Mouse (Mus musculus) testis, postnatal 10 days (tissue): Measurements from ENCODE around the gene Bub1b.
"Not testable (repeated sequence)": the region's sequence is repeated elsewhere in the genome, so short reads cannot be mapped to it uniquely, and the experiment has no call there.

Experiments used
- DNase-seq: peaks from one replicate; pipeline ENCODE4 v3.0.0; 2021; ENCODE audit warnings: low spot score

Bub1b gene

GRCm38 (mm10) chr2:118618013-118618412 lies 20.0 kb downstream of the Bub1b start:
- DNase-seq, result no peak

- DNase-seq, result no peak
Measured at GRCm38 (mm10) chr2:118620101-118620500, 22.1 kb downstream of the Bub1b start.

- DNase-seq, result no peak
Measured at GRCm38 (mm10) chr2:118620608-118621007, 22.6 kb downstream of the Bub1b start.

DNA sequence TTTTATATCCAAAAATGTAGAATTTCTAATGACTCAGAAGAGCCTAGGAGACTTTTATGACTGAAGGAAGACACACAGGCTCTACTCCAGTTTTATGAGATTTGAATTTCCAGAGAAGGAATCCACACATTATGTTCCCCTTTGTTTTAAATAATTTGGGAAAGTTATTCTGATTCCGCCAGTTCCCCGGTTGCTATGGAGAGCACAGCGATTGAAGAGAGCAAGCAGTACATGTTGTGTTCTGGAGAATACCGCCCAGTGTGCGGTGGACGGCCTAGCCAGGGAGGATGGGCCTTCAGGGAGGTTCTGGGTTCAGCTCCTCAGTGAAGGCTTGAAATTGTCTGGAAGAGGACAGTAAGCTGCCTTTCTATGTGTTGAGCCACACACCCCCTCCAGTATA lies 31.3 kb downstream of the Bub1b start:
- no peak for DNase-seq

DNA sequence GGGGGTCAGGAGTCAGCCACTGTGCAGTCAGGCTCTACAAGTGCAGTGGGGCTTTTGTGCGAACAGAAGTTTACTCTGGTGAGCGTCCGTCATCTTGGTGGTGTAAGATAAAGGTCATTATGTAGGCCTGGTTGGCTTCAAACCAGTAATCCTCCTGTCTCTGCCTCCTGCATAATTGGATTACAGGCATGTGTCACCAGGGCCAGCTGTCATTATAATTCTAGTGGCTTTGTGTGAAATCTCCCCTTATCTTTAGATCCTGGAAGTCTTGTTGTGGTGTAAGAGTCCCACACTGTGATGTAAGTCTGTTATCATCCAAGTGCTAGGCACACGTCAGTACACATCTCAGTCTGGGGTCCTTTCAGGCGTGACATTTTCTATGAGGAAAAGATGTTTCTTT lies 35.4 kb downstream of the Bub1b start:
- no peak for DNase-seq

- no peak for DNase-seq
Measured at GRCm38 (mm10) chr2:118637258-118637657, 39.2 kb downstream of the Bub1b start.

- DNase-seq, result peak; percentile 85
Measured at GRCm38 (mm10) chr2:118637888-118638526, 40.0 kb downstream of the Bub1b start.

- no peak for DNase-seq
Measured at GRCm38 (mm10) chr2:118638686-118639085, 40.7 kb downstream of the Bub1b start.

DNA sequence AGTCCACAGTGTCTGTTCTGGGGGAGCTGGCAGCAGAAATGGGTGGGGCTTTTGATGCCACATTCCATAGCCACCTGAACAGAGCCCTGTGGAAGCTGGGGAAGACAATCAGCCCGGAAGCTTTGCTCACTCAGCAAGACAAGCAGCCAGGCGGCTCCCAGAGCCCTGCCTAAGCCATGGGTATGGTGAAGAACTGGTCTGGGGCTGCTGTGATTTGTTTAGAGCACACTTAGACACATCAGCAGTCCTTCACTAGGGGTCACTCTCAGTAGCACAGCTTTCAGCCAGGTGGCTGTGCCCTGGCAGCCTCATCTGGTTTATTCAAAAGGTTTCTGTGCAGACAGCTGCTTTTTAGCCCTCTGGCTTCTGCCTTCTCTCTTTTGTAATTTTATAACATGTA lies 43.1 kb downstream of the Bub1b start:
- no peak for DNase-seq

GRCm38 (mm10) chr2:118642431-118642830 lies 44.4 kb downstream of the Bub1b start:
- no peak for DNase-seq

- DNase-seq, result no peak
Measured at GRCm38 (mm10) chr2:118642942-118643341, 44.9 kb downstream of the Bub1b start.

- no peak for DNase-seq
Measured at GRCm38 (mm10) chr2:118646665-118647064, 48.7 kb downstream of the Bub1b start.

- not testable (repeated sequence) for DNase-seq
Measured at GRCm38 (mm10) chr2:118650697-118651096, 52.7 kb downstream of the Bub1b start.

DNA sequence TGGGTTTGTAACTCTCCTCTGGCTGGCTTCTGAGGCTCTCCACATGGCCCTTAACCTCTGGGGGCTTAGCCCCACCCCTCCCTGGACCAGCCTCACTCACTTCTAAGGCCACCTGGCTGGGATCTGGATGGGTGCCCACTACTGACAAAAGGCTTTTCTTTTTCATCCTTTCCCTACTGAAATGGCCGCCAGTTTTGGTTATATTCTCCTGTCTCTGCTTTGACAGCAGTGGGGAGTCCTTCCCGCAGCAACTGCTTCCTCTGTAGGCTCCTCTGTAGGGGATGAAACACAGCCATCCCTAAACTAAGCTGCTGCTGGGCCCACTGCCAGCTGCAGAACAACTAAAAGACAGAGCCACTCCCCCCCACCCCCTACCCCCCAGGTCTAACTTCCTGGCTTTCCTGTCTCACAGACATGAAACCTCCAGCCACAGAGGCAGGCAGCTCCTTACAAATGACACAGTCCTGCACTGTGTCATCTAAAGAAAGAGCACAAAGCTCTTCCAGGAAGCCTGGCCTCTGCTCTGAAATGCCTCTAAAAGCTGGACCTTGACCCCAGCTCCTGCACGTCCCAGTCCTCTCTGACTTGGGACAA lies 58.8 kb downstream of the Bub1b start:
- DNase-seq, result no peak

DNA sequence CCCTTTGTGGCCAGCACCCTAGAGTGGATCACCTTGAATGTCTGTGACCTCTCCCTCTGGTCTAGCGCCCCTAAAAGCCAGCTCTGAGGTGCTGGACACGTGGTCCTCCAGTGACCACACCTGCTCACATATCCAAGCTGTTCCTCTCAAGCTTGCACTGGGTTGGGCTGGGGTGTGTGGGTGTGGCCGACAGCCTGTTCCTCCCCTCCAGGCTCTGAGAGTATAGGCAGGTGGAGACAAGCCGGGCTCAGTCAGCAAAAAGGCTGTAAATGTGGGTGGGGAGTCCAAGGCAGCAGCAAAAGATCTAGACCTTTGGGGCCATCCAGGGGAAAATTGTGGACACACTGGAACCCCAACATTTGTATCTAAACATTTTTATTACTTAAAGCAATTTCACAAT lies 60.4 kb downstream of the Bub1b start:
- no peak for DNase-seq

DNA sequence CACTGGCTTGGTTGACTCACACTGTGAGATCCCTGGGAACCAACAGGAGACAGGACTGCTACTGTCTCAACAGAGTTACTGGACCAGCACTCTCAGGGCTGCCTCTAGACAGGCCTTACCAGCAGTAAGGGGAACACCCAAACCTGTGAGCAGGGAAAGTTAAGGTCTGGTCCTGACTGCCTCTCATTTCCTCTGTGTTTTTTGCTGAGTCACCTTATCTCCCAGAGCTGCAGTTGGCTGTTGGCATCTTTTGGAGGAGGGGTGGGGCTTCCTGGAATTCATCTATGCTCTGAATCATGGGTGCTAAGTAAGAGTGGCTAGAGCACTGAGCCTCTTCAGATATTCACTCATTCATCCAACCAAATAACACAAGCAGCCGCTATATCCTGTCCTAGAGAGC lies 61.1 kb downstream of the Bub1b start:
- no peak for DNase-seq

DNA sequence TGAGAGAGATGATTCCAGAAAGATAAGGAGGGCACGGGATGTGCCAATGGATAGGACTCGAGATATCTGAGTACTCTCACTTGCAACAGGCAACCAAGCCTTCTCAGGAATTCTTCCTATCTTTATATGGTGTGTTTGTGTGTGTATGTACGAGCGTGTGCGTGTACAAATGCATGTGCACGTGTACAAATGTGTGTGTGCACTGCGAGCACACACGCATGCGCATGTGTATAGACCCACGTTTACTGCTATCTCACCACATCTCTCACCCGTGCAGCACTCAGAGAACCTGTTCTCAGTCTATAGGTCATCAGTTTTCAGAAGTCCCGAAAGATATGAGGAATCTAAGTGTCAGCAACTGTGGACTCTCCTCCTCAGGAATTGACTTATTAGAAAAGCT lies 61.5 kb downstream of the Bub1b start:
- DNase-seq, result no peak

- DNase-seq, result peak; percentile 71
Measured at GRCm38 (mm10) chr2:118659998-118660452, 62.0 kb downstream of the Bub1b start.

DNA sequence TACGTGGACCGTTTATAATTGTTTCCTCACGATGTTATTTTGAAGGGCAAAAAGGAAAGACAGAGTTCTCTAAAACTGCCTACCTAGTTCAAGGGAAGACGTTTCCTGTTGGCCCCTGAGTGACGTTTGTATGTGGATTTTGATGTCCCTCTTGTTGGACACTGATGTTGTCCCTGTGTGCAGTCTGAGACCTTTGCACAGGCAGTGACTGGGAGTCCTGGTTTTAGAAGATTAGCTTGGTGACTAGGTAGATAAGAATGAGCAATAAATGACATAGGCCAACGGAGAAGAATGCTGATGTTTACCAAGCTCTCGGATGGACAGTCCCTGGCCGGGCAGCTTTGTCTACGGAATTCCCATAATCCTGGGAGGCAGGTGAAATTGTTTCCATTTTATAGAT lies 63.9 kb downstream of the Bub1b start:
- DNase-seq, result no peak

DNA sequence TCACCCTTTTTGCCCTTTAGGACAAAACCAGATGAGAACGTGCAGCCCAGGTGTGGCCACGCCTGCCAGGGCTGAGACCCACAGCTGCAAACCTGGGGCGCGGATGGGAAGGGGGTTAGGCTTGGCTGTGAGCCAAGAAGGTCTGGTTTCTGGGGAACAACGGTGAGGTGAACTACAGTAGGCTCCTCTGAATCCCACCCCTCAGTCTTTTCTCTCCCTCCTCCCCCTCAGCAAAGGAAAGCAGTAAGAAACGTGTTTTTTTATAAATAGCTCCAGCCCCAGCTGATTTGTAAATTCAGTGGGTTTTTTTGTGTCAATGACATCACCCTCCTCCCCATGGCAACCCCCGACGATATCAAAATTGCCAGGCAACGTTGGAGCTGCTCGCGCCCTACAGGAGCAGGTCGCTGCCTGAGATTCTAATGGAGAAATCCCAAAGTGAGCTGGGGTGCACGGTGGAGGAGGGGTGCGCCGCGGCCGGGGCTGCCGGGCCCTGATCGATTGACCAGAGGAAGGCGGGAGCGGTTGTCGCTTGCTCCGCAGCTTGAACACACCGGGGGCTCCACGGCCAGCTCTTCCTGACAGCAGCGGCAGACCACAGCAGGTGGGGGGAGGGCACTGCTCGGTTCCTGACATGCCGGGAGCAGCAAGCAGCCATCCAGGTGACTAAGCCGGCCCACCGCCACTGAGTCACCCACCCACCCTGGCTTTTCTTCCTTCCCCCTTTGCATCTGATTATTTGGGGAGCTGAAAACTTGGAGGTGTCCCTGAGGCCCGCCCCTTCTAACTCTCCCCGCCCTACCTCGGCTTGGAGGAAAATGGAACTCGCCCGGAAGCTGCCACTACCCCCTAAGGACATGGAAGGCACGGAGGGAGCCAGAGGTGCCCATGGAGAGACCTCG lies 65.1 kb downstream of the Bub1b start, which contains the start of gene Pak6:
Pak6 (plus strand) TSS at position 402 of the 902 bp plus-strand sequence.
- DNase-seq, result peak; percentile 60

GRCm38 (mm10) chr2:118663804-118664766 lies 66.1 kb downstream of the Bub1b start:
- DNase-seq, result peak; percentile 64
